Mouse (Mus musculus): ENCODE data around the gene Ndrg2. TPM values are rescaled to one million over a fixed set of nuclear protein-coding genes. Genes with fewer than 3 reads are reported as not detected.

The Ndrg2 gene
- polyA plus RNA-seq, 1 experiment from 2014 or later, result 10.4 TPM

GRCm38 (mm10) chr14:51918125-51918524 lies 4.2 kb upstream of the Ndrg2 start, which contains the start of gene Tppp2:
Gene Tppp2, plus strand, starts transcription at chr14:51918425.
- WGBS, result 91% methylated on average over 4 of the region's 4 CpGs
- Histone ChIP-seq H3K4me2 (ENCODE audit: low read depth) (no peak within 1 kb of the TSS), H3K36me3 (ENCODE audit: control insufficient read depth, insufficient read depth, low read length) (no peaks in the 10 kb centered on the region), H3K27ac (ENCODE audit: low read depth, low read length) (no peak within 1 kb of the TSS), H3K9ac (ENCODE audit: low read length) (no peak within 1 kb of the TSS), H3K4me1 (ENCODE audit: control insufficient read depth, insufficient read depth, low read length) (peaks cover 5% of the 10 kb centered on the region), H3K4me3 (ENCODE audit: low read depth, low read length) (no peak within 1 kb of the TSS), H3K27me3 (ENCODE audit: control insufficient read depth, insufficient read depth, low read length) (peaks cover 4% of the 10 kb centered on the region; the same call in 1 of the 2 replicates), H3K9me3 (ENCODE audit: control insufficient read depth, low read length) (no peaks in the 10 kb centered on the region)
- DNase-seq (ENCODE audit: low spot score) (no peak), ATAC-seq (ENCODE audit: insufficient read depth, low FRiP score, low TSS enrichment) (no peak)

- H3K9me3 ChIP-seq (ENCODE audit: control insufficient read depth, low read length), result no peaks in the 10 kb centered on the region
- no peak for ATAC-seq (ENCODE audit: insufficient read depth, low FRiP score, low TSS enrichment)
These were observed 2.6 kb upstream of the Ndrg2 start for GRCm38 (mm10) chr14:51916539-51916938.

GRCm38 (mm10) chr14:51915030-51915429 lies 1.1 kb upstream of the Ndrg2 start:
- Histone ChIP-seq H3K4me3 (ENCODE audit: low read depth, low read length) (no peak overlapping the region), H3K9ac (ENCODE audit: low read length) (no peak overlapping the region), H3K27me3 (ENCODE audit: control insufficient read depth, insufficient read depth, low read length) (peaks cover 4% of the 10 kb centered on the region; the same call in 1 of the 2 replicates), H3K36me3 (ENCODE audit: control insufficient read depth, insufficient read depth, low read length) (no peaks in the 10 kb centered on the region), H3K4me1 (ENCODE audit: control insufficient read depth, insufficient read depth, low read length) (peaks cover 5% of the 10 kb centered on the region), H3K4me2 (ENCODE audit: low read depth) (no peak overlapping the region), H3K9me3 (ENCODE audit: control insufficient read depth, low read length) (no peaks in the 10 kb centered on the region), H3K27ac (ENCODE audit: low read depth, low read length) (no peak overlapping the region)
- DNase-seq (ENCODE audit: low spot score) (no peak), ATAC-seq (ENCODE audit: insufficient read depth, low FRiP score, low TSS enrichment) (no peak)
- 46% methylated on average over 3 of the region's 3 CpGs for WGBS

More at GRCm38 (mm10) chr14:51916539-51916938, 2.6 kb upstream of the Ndrg2 start:
- DNase-seq (ENCODE audit: low spot score), result no peak
- Histone ChIP-seq H3K9ac (ENCODE audit: low read length) (no peak overlapping the region), H3K27me3 (ENCODE audit: control insufficient read depth, insufficient read depth, low read length) (peaks cover 4% of the 10 kb centered on the region; the same call in 1 of the 2 replicates), H3K4me1 (ENCODE audit: control insufficient read depth, insufficient read depth, low read length) (peaks cover 5% of the 10 kb centered on the region), H3K27ac (ENCODE audit: low read depth, low read length) (no peak overlapping the region), H3K4me3 (ENCODE audit: low read depth, low read length) (no peak overlapping the region), H3K4me2 (ENCODE audit: low read depth) (no peak overlapping the region), H3K36me3 (ENCODE audit: control insufficient read depth, insufficient read depth, low read length) (no peaks in the 10 kb centered on the region)
- 87% methylated on average over 4 of the region's 4 CpGs for WGBS

DNA sequence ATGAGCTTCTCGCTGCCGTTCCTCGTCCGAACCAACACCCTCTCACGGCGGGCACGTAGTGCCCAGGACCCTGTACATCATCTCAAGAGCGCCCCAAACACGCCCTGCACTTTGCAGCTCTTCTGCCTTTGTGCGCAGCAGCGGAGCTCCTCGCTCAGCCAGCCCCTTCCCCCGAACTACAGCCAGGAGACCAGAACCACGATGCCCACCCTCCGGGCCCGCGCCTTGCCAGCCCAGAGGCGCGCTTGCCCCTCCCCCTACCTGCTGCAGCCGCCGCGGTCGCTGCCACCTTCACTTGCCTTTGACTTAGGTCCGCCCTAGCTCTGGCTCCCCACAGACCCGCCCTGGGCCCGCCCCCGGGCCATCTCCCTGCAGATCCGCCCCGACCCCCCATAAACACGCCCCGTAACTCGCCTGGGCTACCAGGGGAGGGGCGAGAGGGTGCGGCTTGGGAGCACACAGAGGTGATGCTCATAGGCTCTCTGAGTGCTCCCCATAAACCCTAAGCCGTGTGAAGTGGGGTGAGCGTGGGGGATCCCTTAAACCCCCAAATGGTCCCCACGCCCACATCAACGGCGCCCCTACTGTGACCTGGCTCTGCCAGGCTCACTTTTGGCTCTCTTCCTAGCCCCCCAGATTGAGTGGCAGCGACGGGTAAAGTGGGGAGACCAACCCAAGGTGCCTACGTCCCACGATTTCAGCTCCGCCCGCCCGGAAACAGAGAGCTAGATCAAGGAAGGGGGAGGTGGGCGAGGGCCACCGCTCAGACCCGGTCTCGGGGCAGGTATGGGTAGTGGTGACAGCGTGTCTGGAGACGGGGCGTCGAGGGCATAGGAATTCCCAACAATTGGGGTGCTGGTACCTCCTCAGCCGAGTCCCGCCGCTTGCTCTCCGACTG lies 647 bp downstream of the Ndrg2 start:
- Histone ChIP-seq H3K9me3 (ENCODE audit: control insufficient read depth, low read length) (no peaks in the 10 kb centered on the region), H3K4me2 (ENCODE audit: low read depth) (peak overlapping the region; percentile 100), H3K27ac (ENCODE audit: low read depth, low read length) (no peak overlapping the region), H3K36me3 (ENCODE audit: control insufficient read depth, insufficient read depth, low read length) (no peaks in the 10 kb centered on the region), H3K4me3 (ENCODE audit: low read depth, low read length) (peak overlapping the region; percentile 58), H3K27me3 (ENCODE audit: control insufficient read depth, insufficient read depth, low read length) (peaks cover 4% of the 10 kb centered on the region; the same call in 1 of the 2 replicates), H3K4me1 (ENCODE audit: control insufficient read depth, insufficient read depth, low read length) (peaks cover 5% of the 10 kb centered on the region), H3K9ac (ENCODE audit: low read length) (peak overlapping the region; percentile 60)
- ATAC-seq (ENCODE audit: insufficient read depth, low FRiP score, low TSS enrichment) (peak; percentile 58), DNase-seq (ENCODE audit: low spot score) (peak; percentile 44)
- under 1% methylated on average over 56 of the region's 58 CpGs for WGBS

DNA sequence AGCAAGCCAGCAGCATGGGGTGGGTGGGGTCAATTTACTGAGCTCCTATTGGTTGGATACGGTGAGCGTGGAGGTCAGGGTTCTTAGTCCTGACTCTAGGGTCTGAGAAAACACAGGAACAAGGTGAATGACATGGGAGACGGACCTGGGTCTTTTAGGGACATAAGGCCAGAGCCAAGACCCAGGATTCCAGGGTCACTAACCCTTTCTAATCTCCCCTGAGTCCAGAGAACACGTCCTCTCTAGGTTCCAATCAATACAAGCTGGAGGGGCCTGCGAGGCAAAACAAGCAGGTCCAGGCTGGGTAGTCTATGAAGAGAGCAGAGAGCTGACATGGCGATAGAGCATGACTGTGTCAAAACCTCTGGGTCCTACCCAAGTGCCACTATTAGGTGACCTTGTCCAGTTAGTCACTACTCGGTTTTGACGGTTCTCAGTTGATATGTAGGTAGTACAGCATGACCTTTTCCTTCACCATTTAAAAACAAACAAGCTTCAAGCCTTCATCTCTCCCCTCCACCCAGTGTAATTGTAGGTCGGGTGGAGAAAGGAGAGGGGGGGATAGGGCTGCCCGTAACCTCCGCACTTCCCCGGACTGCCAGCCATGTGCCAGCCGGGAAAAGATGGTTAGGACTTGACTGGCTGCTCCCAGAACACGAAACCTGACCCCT lies 1.4 kb downstream of the Ndrg2 start:
- peaks cover 5% of the 10 kb centered on the region for H3K4me1 ChIP-seq (ENCODE audit: control insufficient read depth, insufficient read depth, low read length)
- no peaks in the 10 kb centered on the region for H3K9me3 ChIP-seq (ENCODE audit: control insufficient read depth, low read length)
- peaks cover 4% of the 10 kb centered on the region; the same call in 1 of the 2 replicates for H3K27me3 ChIP-seq (ENCODE audit: control insufficient read depth, insufficient read depth, low read length)
- peak overlapping the region; percentile 100 for H3K4me2 ChIP-seq (ENCODE audit: low read depth)
- no peaks in the 10 kb centered on the region for H3K36me3 ChIP-seq (ENCODE audit: control insufficient read depth, insufficient read depth, low read length)
- H3K27ac ChIP-seq (ENCODE audit: low read depth, low read length), result no peak overlapping the region
- ATAC-seq (ENCODE audit: insufficient read depth, low FRiP score, low TSS enrichment), result peak; percentile 50; the same call in 1 of the 2 replicates
- WGBS, result 7% methylated on average over 14 of the region's 14 CpGs
- H3K9ac ChIP-seq (ENCODE audit: low read length), result peak overlapping the region; percentile 60
- peak overlapping the region; percentile 58 for H3K4me3 ChIP-seq (ENCODE audit: low read depth, low read length)
- DNase-seq (ENCODE audit: low spot score), result no peak

DNA sequence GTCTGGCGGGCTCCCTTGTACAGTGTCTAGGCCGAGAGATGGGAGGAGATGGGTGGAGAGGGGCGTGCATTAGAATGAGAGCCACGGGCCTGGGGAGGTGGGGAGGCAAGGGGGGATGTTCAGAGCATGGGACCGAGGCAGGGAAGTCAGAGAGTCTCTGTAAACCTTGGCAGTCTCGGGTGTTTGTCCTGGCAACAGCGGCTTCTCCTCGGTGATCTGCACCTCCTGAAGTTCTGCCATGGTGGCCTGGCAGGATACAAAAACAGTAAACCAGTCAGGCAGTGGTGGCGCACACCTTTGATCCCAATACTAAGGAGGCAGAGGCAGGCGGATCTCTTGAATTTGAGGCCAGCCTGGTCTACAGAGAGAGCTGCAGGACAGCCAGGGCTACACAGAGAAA lies 2.7 kb downstream of the Ndrg2 start:
- Histone ChIP-seq H3K36me3 (ENCODE audit: control insufficient read depth, insufficient read depth, low read length) (no peaks in the 10 kb centered on the region), H3K4me2 (ENCODE audit: low read depth) (no peak overlapping the region), H3K9me3 (ENCODE audit: control insufficient read depth, low read length) (no peaks in the 10 kb centered on the region), H3K9ac (ENCODE audit: low read length) (no peak overlapping the region), H3K4me1 (ENCODE audit: control insufficient read depth, insufficient read depth, low read length) (peaks cover 5% of the 10 kb centered on the region), H3K4me3 (ENCODE audit: low read depth, low read length) (no peak overlapping the region), H3K27me3 (ENCODE audit: control insufficient read depth, insufficient read depth, low read length) (peaks cover 4% of the 10 kb centered on the region; the same call in 1 of the 2 replicates), H3K27ac (ENCODE audit: low read depth, low read length) (no peak overlapping the region)
- DNase-seq (ENCODE audit: low spot score), result no peak
- WGBS, result 85% methylated on average over 10 of the region's 10 CpGs
- no peak for ATAC-seq (ENCODE audit: insufficient read depth, low FRiP score, low TSS enrichment)

- Histone ChIP-seq H3K27ac (ENCODE audit: low read depth, low read length) (no peak overlapping the region), H3K9me3 (ENCODE audit: control insufficient read depth, low read length) (no peaks in the 10 kb centered on the region), H3K4me3 (ENCODE audit: low read depth, low read length) (no peak overlapping the region), H3K4me2 (ENCODE audit: low read depth) (no peak overlapping the region), H3K4me1 (ENCODE audit: control insufficient read depth, insufficient read depth, low read length) (no peaks in the 10 kb centered on the region), H3K27me3 (ENCODE audit: control insufficient read depth, insufficient read depth, low read length) (no peaks in the 10 kb centered on the region), H3K9ac (ENCODE audit: low read length) (no peak overlapping the region), H3K36me3 (ENCODE audit: control insufficient read depth, insufficient read depth, low read length) (no peaks in the 10 kb centered on the region)
- ATAC-seq (ENCODE audit: insufficient read depth, low FRiP score, low TSS enrichment) (no peak), DNase-seq (ENCODE audit: low spot score) (no peak)
- 95% methylated on average over 11 of the region's 11 CpGs for WGBS
These were observed 7.9 kb downstream of the Ndrg2 start for GRCm38 (mm10) chr14:51906102-51906501.

DNA sequence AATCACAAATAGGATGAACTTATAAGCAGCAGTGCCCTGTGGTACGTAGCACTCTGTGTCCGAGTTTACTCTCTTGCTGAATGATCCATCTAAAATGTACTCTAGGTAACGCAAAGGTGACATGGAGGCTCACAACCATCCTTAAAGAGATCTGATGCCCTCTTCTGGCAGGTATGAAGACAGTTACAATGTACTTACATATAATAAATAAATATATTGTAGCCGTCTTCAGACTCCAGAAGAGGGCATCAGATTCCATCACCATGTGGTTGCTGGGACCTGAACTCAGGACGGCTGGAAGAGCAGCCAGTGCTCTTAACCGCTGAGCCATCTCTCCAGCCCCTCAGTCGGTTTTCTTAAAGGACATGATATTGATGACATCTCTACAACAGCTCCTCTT lies 9.3 kb downstream of the Ndrg2 start:
- Histone ChIP-seq H3K9ac (ENCODE audit: low read length) (no peak overlapping the region), H3K4me1 (ENCODE audit: control insufficient read depth, insufficient read depth, low read length) (no peaks in the 10 kb centered on the region), H3K36me3 (ENCODE audit: control insufficient read depth, insufficient read depth, low read length) (no peaks in the 10 kb centered on the region), H3K27ac (ENCODE audit: low read depth, low read length) (no peak overlapping the region), H3K4me3 (ENCODE audit: low read depth, low read length) (no peak overlapping the region), H3K4me2 (ENCODE audit: low read depth) (no peak overlapping the region), H3K9me3 (ENCODE audit: control insufficient read depth, low read length) (no peaks in the 10 kb centered on the region), H3K27me3 (ENCODE audit: control insufficient read depth, insufficient read depth, low read length) (no peaks in the 10 kb centered on the region)
- no peak for ATAC-seq (ENCODE audit: insufficient read depth, low FRiP score, low TSS enrichment)
- WGBS, result 74% methylated on average over 7 of the region's 7 CpGs
- no peak for DNase-seq (ENCODE audit: low spot score)
